Mouse (Mus musculus) embryonic facial prominence, embryonic 14.5 days (tissue): ENCODE results near the gene Snx13. TPM values are rescaled to one million over a fixed set of nuclear protein-coding genes. Genes with fewer than 3 reads are reported as not detected.

ENCODE experiments used
- ATAC-seq: fragments of 200-750 bp; cut with Nextera tagmentation; 2 replicates; pipeline ENCODE4 v1.8.0; 2017; ENCODE audit warnings: low read depth, moderate number of reproducible peaks, moderate TSS enrichment
- DNase-seq: peaks from one replicate; pipeline ENCODE4 v3.0.0-alpha.2; 2015; ENCODE audit warnings: low spot score
- H3K27ac ChIP-seq: fragments of 300-500 bp; sonication (generic); replicated peaks from 2 replicates; pipeline ENCODE4 v1.5.1; 2014; ENCODE audit warnings: low read depth, mild to moderate bottlenecking, low read length, moderate library complexity
- H3K27me3 ChIP-seq: fragments of 300-500 bp; sonication (generic); replicated peaks from 2 replicates; pipeline ENCODE4 v1.6.1; 2014; ENCODE audit warnings: low read length; ENCODE audit not compliant: control insufficient read depth, insufficient read depth
- H3K36me3 ChIP-seq: fragments of 300-500 bp; sonication (generic); 2 replicates; pipeline ENCODE4 v1.6.1; 2014; ENCODE audit warnings: low read length, mixed read lengths; ENCODE audit not compliant: control insufficient read depth, insufficient read depth
- H3K4me1 ChIP-seq: fragments of 300-500 bp; sonication (generic); 2 replicates; pipeline ENCODE4 v1.6.1; 2014; ENCODE audit warnings: antibody characterized with exemption, low read length; ENCODE audit not compliant: control insufficient read depth, insufficient read depth
- H3K4me2 ChIP-seq: fragments of 300-500 bp; sonication (generic); 2 replicates; pipeline ENCODE4 v1.6.1; 2014; ENCODE audit warnings: low read depth, mild to moderate bottlenecking, low read length, moderate library complexity, mixed read lengths
- H3K4me3 ChIP-seq: fragments of 300-500 bp; sonication (generic); 2 replicates; pipeline ENCODE4 v1.5.1; 2014; ENCODE audit warnings: low read depth, mild to moderate bottlenecking, low read length
- H3K9ac ChIP-seq: fragments of 300-500 bp; sonication (generic); 2 replicates; pipeline ENCODE4 v1.6.1; 2014; ENCODE audit warnings: low read depth, mild to moderate bottlenecking, low read length, moderate library complexity, mixed read lengths
- H3K9me3 ChIP-seq: fragments of 300-500 bp; sonication (generic); 2 replicates; pipeline ENCODE4 v1.6.1; 2016; ENCODE audit warnings: low read length; ENCODE audit not compliant: control insufficient read depth
- WGBS: fragments of 180-500 bp; shearing (Covaris S2); extraction: QIAGEN DNeasy Blood & Tissue Kit; methylation state at CpG from one replicate; pipeline ENCODE4 v1.1.7; 2014; 5-methylcytosine and 5-hydroxymethylcytosine counted together
- polyA plus RNA-seq: library from polyadenylated mRNA; unstranded; fragments of >200 nt; fragmentation: Nextera tagmentation; extraction: Ambion mirVana; gene quantifications from 2 replicates; pipeline ENCODE4 v1.2.1, GENCODE M21; 2014

The Snx13 gene
- polyA plus RNA-seq, 1 experiment from 2014 or later = 29.0 TPM

- H3K9ac ChIP-seq = peak overlapping the region; percentile 2; the same call in 1 of the 2 replicates
- no peak for DNase-seq
Observed at GRCm38 (mm10) chr12:35038668-35039570, 8.1 kb upstream of the Snx13 start.

GRCm38 (mm10) chr12:35039571-35039936 lies 7.4 kb upstream of the Snx13 start:
- 75% methylated on average over 5 of the region's 5 CpGs for WGBS
- no peaks in the 10 kb centered on the region for H3K27me3 ChIP-seq
- no peak overlapping the region for H3K27ac ChIP-seq
- H3K4me2 ChIP-seq = 0 out of 2 replicates have a peak overlapping the region, but pooled peaks have one; percentile 40
- H3K36me3 ChIP-seq = no peaks in the 10 kb centered on the region
- DNase-seq = no peak
- no peak overlapping the region for H3K4me3 ChIP-seq
- H3K4me1 ChIP-seq = 0 out of 2 replicates have a peak, but pooled peaks cover 4% of the 10 kb centered on the region
- H3K9me3 ChIP-seq = no peaks in the 10 kb centered on the region
- ATAC-seq = no peak
- no peak overlapping the region for H3K9ac ChIP-seq

More at GRCm38 (mm10) chr12:35038668-35039570, 8.1 kb upstream of the Snx13 start:
- Histone ChIP-seq H3K9me3 (no peaks in the 10 kb centered on the region), H3K4me1 (0 out of 2 replicates have a peak, but pooled peaks cover 4% of the 10 kb centered on the region), H3K27me3 (no peaks in the 10 kb centered on the region), H3K4me2 (peak overlapping the region; percentile 40), H3K4me3 (no peak overlapping the region), H3K27ac (no peak overlapping the region), H3K36me3 (no peaks in the 10 kb centered on the region)
- ATAC-seq = no peak
- WGBS = 30% methylated on average over 14 of the region's 14 CpGs

GRCm38 (mm10) chr12:35041964-35042363 lies 5.0 kb upstream of the Snx13 start:
- Histone ChIP-seq H3K9me3 (no peaks in the 10 kb centered on the region), H3K36me3 (no peaks in the 10 kb centered on the region), H3K27me3 (no peaks in the 10 kb centered on the region), H3K4me2 (no peak overlapping the region), H3K9ac (no peak overlapping the region), H3K4me1 (0 out of 2 replicates have a peak, but pooled peaks cover 4% of the 10 kb centered on the region), H3K27ac (no peak overlapping the region), H3K4me3 (no peak overlapping the region)
- ATAC-seq (no peak), DNase-seq (no peak)
- WGBS = 80% methylated on average over 8 of the region's 8 CpGs

GRCm38 (mm10) chr12:35046310-35046998 lies 532 bp upstream of the Snx13 start:
- under 1% methylated on average over 36 of the region's 36 CpGs for WGBS

GRCm38 (mm10) chr12:35047320-35048225 lies 587 bp downstream of the Snx13 start:
- H3K9me3 ChIP-seq = no peaks in the 10 kb centered on the region
- H3K4me2 ChIP-seq = peak overlapping the region; percentile 91
- peak overlapping the region; percentile 98 for H3K4me3 ChIP-seq
- peak overlapping the region; percentile 95 for H3K9ac ChIP-seq
- H3K27ac ChIP-seq = peak overlapping the region; percentile 95
- WGBS = under 1% methylated on average over 21 of the region's 65 CpGs
- DNase-seq = peak; percentile 23
- peak; percentile 82 for ATAC-seq
- no peaks in the 10 kb centered on the region for H3K36me3 ChIP-seq
- no peaks in the 10 kb centered on the region for H3K27me3 ChIP-seq
- H3K4me1 ChIP-seq = peaks cover 6% of the 10 kb centered on the region

More at GRCm38 (mm10) chr12:35046310-35046998, 532 bp upstream of the Snx13 start:
- H3K9ac ChIP-seq = peak overlapping the region; percentile 95
- no peaks in the 10 kb centered on the region for H3K36me3 ChIP-seq
- H3K4me1 ChIP-seq = peaks cover 6% of the 10 kb centered on the region
- H3K27ac ChIP-seq = peak overlapping the region; percentile 95
- DNase-seq (peak; percentile 68), ATAC-seq (peak; percentile 82)
- H3K4me2 ChIP-seq = peak overlapping the region; percentile 91
- peak overlapping the region; percentile 98 for H3K4me3 ChIP-seq
- no peaks in the 10 kb centered on the region for H3K27me3 ChIP-seq
- H3K9me3 ChIP-seq = no peaks in the 10 kb centered on the region

GRCm38 (mm10) chr12:35048891-35049290 lies 1.9 kb downstream of the Snx13 start:
- H3K4me2 ChIP-seq = peak overlapping the region; percentile 91; the same call in 1 of the 2 replicates
- no peak for ATAC-seq

GRCm38 (mm10) chr12:35050501-35050900 lies 3.5 kb downstream of the Snx13 start:
- no peak overlapping the region for H3K4me2 ChIP-seq
- 75% methylated on average over 3 of the region's 3 CpGs for WGBS
- DNase-seq (no peak), ATAC-seq (no peak)
- no peaks in the 10 kb centered on the region for H3K36me3 ChIP-seq
- H3K4me3 ChIP-seq = no peak overlapping the region
- H3K4me1 ChIP-seq = peaks cover 10% of the 10 kb centered on the region
- no peaks in the 10 kb centered on the region for H3K9me3 ChIP-seq
- no peaks in the 10 kb centered on the region for H3K27me3 ChIP-seq
- no peak overlapping the region for H3K27ac ChIP-seq
- no peak overlapping the region for H3K9ac ChIP-seq

More at GRCm38 (mm10) chr12:35048891-35049290, 1.9 kb downstream of the Snx13 start:
- H3K36me3 ChIP-seq = no peaks in the 10 kb centered on the region
- H3K9me3 ChIP-seq = no peaks in the 10 kb centered on the region
- 79% methylated on average over 3 of the region's 3 CpGs for WGBS
- H3K27ac ChIP-seq = no peak overlapping the region
- H3K27me3 ChIP-seq = no peaks in the 10 kb centered on the region
- DNase-seq = no peak
- no peak overlapping the region for H3K4me3 ChIP-seq
- peaks cover 6% of the 10 kb centered on the region for H3K4me1 ChIP-seq
- no peak overlapping the region for H3K9ac ChIP-seq
